Mouse (Mus musculus) gastrocnemius, postnatal 36 days (tissue): ENCODE measurements at regions not wholly inside any gene's neighbourhood (a gene's known extent, or its start where the extent isn't known, plus 50 kb on each side); places are given as distances from the start of the nearest gene placed in this dataset.

Source experiments
- DNase-seq, 2 experiments: peaks; one replicate each; pipeline ENCODE4 v3.0.0; 2022
- intact Hi-C: fragments of 180-260 bp; cut with DNase I; formaldehyde crosslinking; loops from one replicate; pipeline ENCODE4 v1.15.1; 2025

DNA sequence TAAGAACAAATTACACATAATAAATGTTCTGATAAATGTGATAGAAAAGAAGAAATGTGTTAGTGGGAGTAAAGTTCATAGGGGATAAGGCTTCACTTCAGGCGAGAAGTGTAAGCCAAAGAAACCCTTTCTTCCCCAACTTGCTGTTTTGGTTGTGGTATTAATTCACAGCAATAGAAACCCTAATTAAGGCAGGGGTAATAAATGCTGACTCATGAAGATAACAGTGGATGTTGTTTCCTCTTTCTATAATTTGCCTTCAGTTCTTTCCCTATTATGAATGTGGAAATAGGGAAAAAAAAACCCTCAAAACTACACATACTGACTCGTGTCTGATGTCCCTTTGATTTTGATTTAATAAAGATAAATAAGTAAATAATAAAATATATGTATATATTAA is 104.8 kb upstream of the Ccn2 start:
- intact Hi-C loops: no loop called here
- DNase-seq: no peak

DNA sequence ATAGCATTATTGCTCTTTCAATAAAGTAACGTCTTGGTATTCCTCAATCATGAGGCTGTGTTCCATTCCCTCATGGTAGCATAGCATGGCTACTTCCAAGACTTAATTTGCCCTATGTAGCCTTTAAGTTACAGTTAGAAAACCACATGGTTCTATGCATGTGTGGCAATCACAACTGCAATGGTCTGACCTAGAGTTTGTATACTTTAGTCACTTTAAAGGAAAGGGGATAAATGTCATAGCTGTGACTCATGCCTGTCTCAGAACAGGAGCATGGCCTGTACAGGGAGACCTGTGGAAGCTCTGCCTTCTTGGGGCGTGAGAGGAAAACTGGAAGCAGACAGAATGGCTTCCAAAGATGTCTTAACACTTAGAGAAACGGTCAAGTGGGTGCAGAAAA is 103.4 kb upstream of the Ccn2 start:
- intact Hi-C loops: no loop called here
- DNase-seq: no peak

DNA sequence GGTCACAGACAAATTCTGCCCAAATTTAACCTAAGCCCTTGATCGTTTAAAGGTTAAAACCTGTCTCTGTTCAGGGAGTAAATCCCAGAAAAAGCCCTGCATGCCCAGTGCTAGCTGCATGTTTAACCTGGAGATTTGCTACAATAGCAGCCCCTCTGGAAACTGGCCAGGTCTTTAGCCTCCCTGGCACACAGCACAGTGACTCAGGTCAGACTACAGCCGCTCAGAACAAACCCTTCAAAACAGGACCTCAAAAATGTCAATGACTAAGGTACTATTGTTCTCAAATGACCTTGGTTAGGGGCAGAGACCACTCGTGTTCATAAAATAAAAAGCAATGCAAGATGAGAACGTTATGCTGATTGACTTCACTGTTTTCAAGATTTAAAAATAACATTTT is 101.8 kb upstream of the Ccn2 start:
- DNase-seq: peak; percentile 15 to 16
- intact Hi-C loops: no loop called here

DNA sequence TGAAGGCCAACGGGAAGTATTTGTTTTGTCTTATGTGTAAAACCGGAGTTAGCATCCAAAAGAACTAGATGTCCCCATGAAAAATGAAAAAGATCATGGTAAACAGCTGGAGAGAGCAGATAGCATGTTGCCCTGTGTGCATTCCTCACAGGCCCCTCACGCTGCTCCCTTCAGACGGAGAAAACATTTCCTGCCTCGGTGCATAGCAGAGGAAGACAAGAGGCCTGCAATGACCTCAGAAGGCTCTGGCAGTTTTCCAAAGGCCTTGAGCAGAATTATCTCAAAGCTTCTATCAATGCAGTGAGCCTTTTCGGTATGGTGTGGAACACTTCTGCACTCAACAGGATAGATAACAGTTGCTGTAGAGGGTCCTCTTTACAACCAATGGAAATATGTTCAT is 101.3 kb upstream of the Ccn2 start:
- DNase-seq: peak in 1 of 2 experiments; percentile 15
- intact Hi-C loops: no loop called here

DNA sequence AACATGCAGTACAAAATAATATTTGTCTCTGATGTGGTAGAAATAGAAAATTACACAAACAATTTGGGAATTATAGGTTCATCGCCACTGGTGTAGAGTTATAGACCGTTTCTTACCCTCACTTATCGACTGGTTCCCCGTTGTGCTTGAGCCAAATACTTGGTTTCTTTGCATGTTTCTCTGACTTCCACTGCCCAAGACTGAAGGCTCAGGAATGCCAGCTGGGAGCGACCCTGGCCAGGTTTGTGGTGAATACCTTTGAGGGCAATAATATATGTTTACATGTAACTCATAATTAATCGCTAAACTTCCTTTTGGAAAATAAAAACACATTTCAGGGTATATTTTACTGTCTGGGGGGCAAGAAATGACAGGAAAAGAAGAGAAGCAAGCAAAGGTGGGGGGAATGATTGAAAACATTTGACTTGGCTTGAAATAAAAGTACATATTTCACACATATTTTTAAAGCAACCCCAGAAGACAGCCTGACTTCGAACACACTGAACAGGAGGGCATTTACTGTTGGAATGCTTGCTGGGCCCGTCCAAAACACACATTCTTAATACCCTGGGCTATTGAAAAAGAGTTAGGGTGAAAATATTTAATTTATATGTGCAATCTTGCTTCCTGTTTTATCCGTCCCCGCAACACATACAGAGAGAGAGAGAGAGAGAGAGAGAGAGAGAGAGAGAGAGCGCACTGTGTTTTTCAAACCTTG is 75.3 kb upstream of the Ccn2 start:
- DNase-seq: no peak
- intact Hi-C loops: no loop called here

DNA sequence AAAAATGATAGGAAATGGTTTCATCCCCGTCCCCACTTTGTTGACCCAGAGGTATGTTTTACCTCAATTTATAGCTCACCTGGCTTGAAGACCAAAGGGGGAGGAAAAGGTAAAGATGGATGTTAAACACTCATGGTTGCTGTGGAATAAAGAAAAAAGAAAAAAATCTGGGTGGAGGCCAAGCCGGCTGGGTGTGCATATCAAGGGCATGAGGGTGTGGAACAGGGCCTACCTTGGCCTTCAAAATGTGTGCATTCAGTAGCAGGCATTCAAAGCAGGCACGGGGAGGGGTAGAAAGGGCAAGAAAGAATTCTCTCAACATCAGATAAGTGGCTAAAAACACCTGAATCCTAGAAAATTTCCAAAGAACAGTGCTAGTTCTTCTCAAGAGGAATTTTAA is 74.7 kb upstream of the Ccn2 start:
- DNase-seq: no peak
- intact Hi-C loops: no loop called here

DNA sequence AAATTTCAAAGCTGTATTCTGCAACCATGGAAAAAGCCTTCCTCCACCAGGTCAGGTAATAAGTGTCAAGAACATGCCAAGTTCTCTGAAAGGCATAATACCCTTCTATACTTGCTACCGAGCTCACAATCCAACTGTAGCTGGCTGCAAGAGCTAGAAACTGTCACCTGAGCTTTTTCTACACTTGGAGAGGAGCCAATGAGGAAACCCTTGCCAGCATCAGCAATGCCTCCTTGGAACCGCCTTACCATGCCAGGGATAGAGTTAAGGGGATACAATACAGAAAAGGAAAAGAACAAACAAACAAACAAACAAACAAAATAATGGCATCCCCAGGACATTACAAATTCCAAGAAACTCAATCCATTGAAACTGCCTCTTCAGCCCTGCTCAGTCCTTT is 62.5 kb upstream of the Ccn2 start:
- DNase-seq: no peak
- intact Hi-C loops: no loop called here

DNA sequence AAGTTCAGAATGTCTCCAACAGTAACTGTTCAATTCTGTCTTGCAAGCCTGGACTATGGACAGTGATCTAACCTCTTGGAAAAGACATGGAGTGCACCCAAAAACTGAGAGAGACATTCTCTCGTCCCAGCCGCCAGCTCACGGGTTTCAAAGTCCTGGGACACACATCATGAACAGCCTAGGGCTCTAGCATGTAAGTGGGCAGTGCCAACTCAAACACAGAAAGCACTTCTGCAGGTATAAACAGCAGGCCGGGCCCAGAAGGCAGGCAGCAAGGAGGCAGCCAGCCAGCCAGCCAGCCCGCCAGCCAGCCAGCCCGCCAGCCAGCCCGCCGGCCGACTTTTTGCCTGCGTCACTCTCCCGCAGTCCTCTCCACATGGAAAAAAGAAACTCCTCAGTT is 60.3 kb upstream of the Ccn2 start:
- intact Hi-C loops: no loop called here
- DNase-seq: peak in 1 of 2 experiments; percentile 25

DNA sequence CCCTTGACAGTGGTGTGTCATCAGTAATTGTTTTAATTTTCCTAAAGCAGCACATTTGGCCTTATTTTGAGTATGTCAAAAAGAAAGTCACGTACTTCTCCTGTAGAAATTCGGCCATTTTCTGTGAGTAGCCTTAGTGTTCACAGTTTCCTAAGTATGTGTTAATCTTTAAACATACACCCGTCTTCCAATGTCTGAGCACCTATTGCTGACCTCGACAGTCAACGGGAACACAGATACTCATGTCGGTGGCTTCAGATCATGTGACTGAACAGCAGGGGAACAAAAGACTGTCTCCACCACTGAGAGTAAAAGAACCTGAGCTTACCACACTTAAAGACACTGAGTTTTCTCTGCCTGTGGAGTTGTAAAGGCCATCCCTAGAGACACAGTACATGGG is 59.8 kb upstream of the Ccn2 start:
- no peak for DNase-seq
- intact Hi-C loops: no loop called here

DNA sequence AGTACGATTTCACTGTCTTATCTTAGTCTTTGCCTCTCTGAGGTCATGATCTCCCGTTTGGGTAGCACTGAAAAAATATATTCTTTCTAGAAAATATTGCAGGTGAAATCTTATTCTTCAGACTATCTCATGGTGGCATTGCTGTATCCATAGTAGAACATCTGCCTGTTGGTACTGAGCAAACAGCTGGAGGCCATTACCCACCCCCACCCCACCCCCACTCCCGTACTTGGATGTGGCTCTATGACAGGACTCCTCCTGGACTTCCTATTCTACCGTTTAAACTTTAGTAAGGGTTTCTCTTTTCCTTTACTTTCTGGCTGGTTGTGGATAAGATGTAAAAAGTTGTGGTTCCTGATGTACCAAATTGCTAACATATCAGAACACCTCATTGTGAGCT is 53.3 kb upstream of the Ccn2 start:
- DNase-seq: no peak
- intact Hi-C loops: no loop called here
